Mouse (Mus musculus) liver, embryonic 15.5 days (tissue): ENCODE results near the gene Syt10. TPM values are rescaled to one million over a fixed set of nuclear protein-coding genes. Genes with fewer than 3 reads are reported as not detected.
"Not testable (repeated sequence)": the region's sequence is repeated elsewhere in the genome, so short reads cannot be mapped to it uniquely, and the experiment has no call there.

Source experiments
- ATAC-seq: fragments of 200-750 bp; cut with Nextera tagmentation; 2 replicates; pipeline ENCODE4 v1.8.0; 2017; ENCODE audit warnings: moderate number of reproducible peaks, mild to moderate bottlenecking, moderate library complexity; ENCODE audit not compliant: insufficient read depth
- H3K27ac ChIP-seq: fragments of 300-500 bp; sonication (generic); replicated peaks from 2 replicates; pipeline ENCODE4 v1.5.1; 2015; ENCODE audit warnings: mild to moderate bottlenecking, inconsistent platforms
- H3K27me3 ChIP-seq: fragments of 300-500 bp; sonication (generic); 2 replicates; pipeline ENCODE4 v1.6.1; 2015; ENCODE audit warnings: mild to moderate bottlenecking, inconsistent platforms
- H3K36me3 ChIP-seq: fragments of 300-500 bp; sonication (generic); replicated peaks from 2 replicates; pipeline ENCODE4 v1.6.1; 2015; ENCODE audit warnings: moderate library complexity, mild to moderate bottlenecking, inconsistent platforms
- H3K4me1 ChIP-seq: fragments of 300-500 bp; sonication (generic); replicated peaks from 2 replicates; pipeline ENCODE4 v1.6.1; 2015; ENCODE audit warnings: inconsistent platforms
- H3K4me2 ChIP-seq: fragments of 300-500 bp; sonication (generic); 2 replicates; pipeline ENCODE4 v1.6.1; 2015; ENCODE audit warnings: moderate library complexity, mild to moderate bottlenecking, inconsistent platforms
- H3K4me3 ChIP-seq: fragments of 300-500 bp; sonication (generic); replicated peaks from 2 replicates; pipeline ENCODE4 v1.5.1; 2015; ENCODE audit warnings: mild to moderate bottlenecking, inconsistent platforms
- H3K9ac ChIP-seq: fragments of 300-500 bp; sonication (generic); 2 replicates; pipeline ENCODE4 v1.6.1; 2015; ENCODE audit warnings: moderate library complexity, mild to moderate bottlenecking, inconsistent platforms
- H3K9me3 ChIP-seq: fragments of 300-500 bp; sonication (generic); replicated peaks from 2 replicates; pipeline ENCODE4 v1.6.1; 2016; ENCODE audit warnings: inconsistent platforms
- WGBS: fragments of 180-500 bp; shearing (Covaris S2); methylation state at CpG from one replicate; pipeline ENCODE4 v1.1.7; 2015; ENCODE audit warnings: mixed read lengths; ENCODE audit not compliant: insufficient replicate concordance; 5-methylcytosine and 5-hydroxymethylcytosine counted together
- microRNA-seq: library from miRNA; unstranded; fragments of <30 nt; microRNA quantifications from one replicate; pipeline ENCODE4, GENCODE M21; 2016
- polyA plus RNA-seq: library from polyadenylated mRNA; unstranded; fragments of >200 nt; fragmentation: Nextera tagmentation; extraction: Ambion mirVana; gene quantifications from 2 replicates; pipeline ENCODE4 v1.2.1, GENCODE M21; 2015

The Syt10 gene
- not detected in 2 replicates for polyA plus RNA-seq

GRCm38 (mm10) chr15:89841364-89842017 lies at the start of gene Syt10:
Gene Syt10 (minus strand): TSS chr15:89841860.
- no peak for ATAC-seq
- Histone ChIP-seq H3K4me1 (no peaks in the 10 kb centered on the region), H3K9ac (no peak within 1 kb of the TSS), H3K27ac (no peak within 1 kb of the TSS), H3K4me3 (peak within 1 kb of the TSS; percentile 29), H3K27me3 (peaks cover 24% of the 10 kb centered on the region), H3K36me3 (no peaks in the 10 kb centered on the region), H3K4me2 (peak within 1 kb of the TSS; percentile 52), H3K9me3 (no peaks in the 10 kb centered on the region)
- WGBS: 1% methylated on average over 52 of the region's 53 CpGs

GRCm38 (mm10) chr15:89883799-89884198 lies 42.1 kb upstream of the Syt10 start:
- H3K9me3 ChIP-seq: no peaks in the 10 kb centered on the region
- no peak overlapping the region for H3K4me3 ChIP-seq
- WGBS: 64% methylated on average over 2 of the region's 2 CpGs
- no peaks in the 10 kb centered on the region for H3K27me3 ChIP-seq
- H3K4me2 ChIP-seq: no peak overlapping the region
- H3K27ac ChIP-seq: no peak overlapping the region
- no peaks in the 10 kb centered on the region for H3K4me1 ChIP-seq
- ATAC-seq: no peak
- H3K9ac ChIP-seq: no peak overlapping the region
- H3K36me3 ChIP-seq: no peaks in the 10 kb centered on the region

- Histone ChIP-seq H3K27ac (no peak overlapping the region), H3K4me1 (no peaks in the 10 kb centered on the region), H3K4me3 (no peak overlapping the region), H3K9ac (no peak overlapping the region), H3K4me2 (no peak overlapping the region), H3K36me3 (no peaks in the 10 kb centered on the region), H3K27me3 (no peaks in the 10 kb centered on the region), H3K9me3 (no peaks in the 10 kb centered on the region)
- ATAC-seq: no peak
- WGBS: 63% methylated on average over 2 of the region's 2 CpGs
Measured at GRCm38 (mm10) chr15:89878981-89879380, 37.3 kb upstream of the Syt10 start.

GRCm38 (mm10) chr15:89816098-89816497 lies 25.6 kb downstream of the Syt10 start:
- no peaks in the 10 kb centered on the region for H3K36me3 ChIP-seq
- no peak for ATAC-seq
- no peaks in the 10 kb centered on the region for H3K27me3 ChIP-seq
- no peak overlapping the region for H3K9ac ChIP-seq
- H3K27ac ChIP-seq: no peak overlapping the region
- no peaks in the 10 kb centered on the region for H3K4me1 ChIP-seq
- H3K4me2 ChIP-seq: no peak overlapping the region
- 62% methylated on average over 10 of the region's 10 CpGs for WGBS
- H3K4me3 ChIP-seq: no peak overlapping the region
- no peaks in the 10 kb centered on the region for H3K9me3 ChIP-seq

GRCm38 (mm10) chr15:89804478-89804877 lies 37.2 kb downstream of the Syt10 start:
- H3K9me3 ChIP-seq: no peaks in the 10 kb centered on the region; the same call in 1 of the 2 replicates
- no peak overlapping the region for H3K4me3 ChIP-seq
- no peaks in the 10 kb centered on the region for H3K36me3 ChIP-seq
- no peak overlapping the region for H3K9ac ChIP-seq
- WGBS: 70% methylated on average over 3 of the region's 3 CpGs
- H3K27me3 ChIP-seq: no peaks in the 10 kb centered on the region
- ATAC-seq: no peak
- H3K27ac ChIP-seq: no peak overlapping the region
- H3K4me1 ChIP-seq: no peaks in the 10 kb centered on the region
- no peak overlapping the region for H3K4me2 ChIP-seq

GRCm38 (mm10) chr15:89779928-89780327 lies 61.7 kb downstream of the Syt10 start:
- no peak for ATAC-seq
- H3K27ac ChIP-seq: no peak overlapping the region
- no peak overlapping the region for H3K4me3 ChIP-seq
- H3K4me1 ChIP-seq: no peaks in the 10 kb centered on the region
- H3K36me3 ChIP-seq: no peaks in the 10 kb centered on the region
- H3K9ac ChIP-seq: no peak overlapping the region
- WGBS: 54% methylated on average over 9 of the region's 9 CpGs
- H3K9me3 ChIP-seq: no peaks in the 10 kb centered on the region
- H3K27me3 ChIP-seq: no peaks in the 10 kb centered on the region
- no peak overlapping the region for H3K4me2 ChIP-seq

- ATAC-seq, H3K9ac ChIP-seq, H3K27ac ChIP-seq, H3K36me3 ChIP-seq, H3K4me2 ChIP-seq, H3K9me3 ChIP-seq, H3K27me3 ChIP-seq, H3K4me3 ChIP-seq, H3K4me1 ChIP-seq: not testable (repeated sequence)
- 76% methylated on average over 13 of the region's 13 CpGs for WGBS
Measured at GRCm38 (mm10) chr15:89766016-89766415, 75.6 kb downstream of the Syt10 start.

- WGBS: 59% methylated on average over 3 of the region's 3 CpGs
- H3K4me2 ChIP-seq: no peak overlapping the region
- no peaks in the 10 kb centered on the region for H3K4me1 ChIP-seq
- ATAC-seq: no peak
- H3K27me3 ChIP-seq: no peaks in the 10 kb centered on the region
- H3K36me3 ChIP-seq: no peaks in the 10 kb centered on the region
- no peak overlapping the region for H3K4me3 ChIP-seq
- no peaks in the 10 kb centered on the region for H3K9me3 ChIP-seq
- no peak overlapping the region for H3K9ac ChIP-seq
- no peak overlapping the region for H3K27ac ChIP-seq
Measured at GRCm38 (mm10) chr15:89733611-89734010, 108.0 kb downstream of the Syt10 start.

Small RNA genes within 50 kb of the gene (microRNA-seq; reads per million reads assigned to microRNA genes)
- gene Gm24643: not detected

Other genes with a start within 250 kb of the Syt10 start
- 5.0 and 5.6 TPM in 2 replicates for gene Rabl2, start 249.9 kb downstream of the Syt10 start, polyA plus RNA-seq